Mouse (Mus musculus) CD4-positive, CD25-positive, alpha-beta regulatory T cell, adult 4 months (primary cell): ENCODE measurements around the gene Stox2. TPM values are rescaled to one million over a fixed set of nuclear protein-coding genes. Genes with fewer than 3 reads are reported as not detected.

ENCODE experiments used
- ATAC-seq: one replicate; pipeline ENCODE4 v1.8.0; 2017
- polyA plus RNA-seq, 2 experiments: library from polyadenylated mRNA; unstranded; fragments of 100-300 nt; shearing (Covaris generic); gene quantifications; one replicate each; pipeline ENCODE4 v1.2.1; 2017

The Stox2 gene
- polyA plus RNA-seq, 2 experiments from 2014 or later: 0.16 TPM

GRCm38 (mm10) chr8:47351914-47352701 lies 94.1 kb downstream of the Stox2 start:
- no peak for ATAC-seq

GRCm38 (mm10) chr8:47349082-47349481 lies 97.1 kb downstream of the Stox2 start:
- ATAC-seq: no peak

- no peak for ATAC-seq
These were observed 98.4 kb downstream of the Stox2 start for GRCm38 (mm10) chr8:47347809-47348208.

- no peak for ATAC-seq
These were observed 100.4 kb downstream of the Stox2 start for GRCm38 (mm10) chr8:47345772-47346103.

GRCm38 (mm10) chr8:47345085-47345771 lies 100.9 kb downstream of the Stox2 start:
- ATAC-seq: no peak

GRCm38 (mm10) chr8:47341474-47341873 lies 104.7 kb downstream of the Stox2 start:
- no peak for ATAC-seq

GRCm38 (mm10) chr8:47338691-47339323 lies 107.4 kb downstream of the Stox2 start:
- no peak for ATAC-seq

GRCm38 (mm10) chr8:47336433-47336832 lies 109.7 kb downstream of the Stox2 start:
- no peak for ATAC-seq

- no peak for ATAC-seq
These were observed 110.2 kb downstream of the Stox2 start for GRCm38 (mm10) chr8:47335940-47336339.

- no peak for ATAC-seq
These were observed 111.9 kb downstream of the Stox2 start for GRCm38 (mm10) chr8:47334223-47334757.

GRCm38 (mm10) chr8:47332941-47333340 lies 113.2 kb downstream of the Stox2 start:
- ATAC-seq: no peak

GRCm38 (mm10) chr8:47330982-47331381 lies 115.2 kb downstream of the Stox2 start:
- no peak for ATAC-seq

- ATAC-seq: no peak
These were observed 119.8 kb downstream of the Stox2 start for GRCm38 (mm10) chr8:47326348-47326747.

- ATAC-seq: no peak
These were observed 121.9 kb downstream of the Stox2 start for GRCm38 (mm10) chr8:47324117-47324820.

GRCm38 (mm10) chr8:47321282-47321681 lies 124.9 kb downstream of the Stox2 start:
- no peak for ATAC-seq

- no peak for ATAC-seq
These were observed 125.5 kb downstream of the Stox2 start for GRCm38 (mm10) chr8:47320707-47321106.

GRCm38 (mm10) chr8:47318468-47318867 lies 127.7 kb downstream of the Stox2 start:
- ATAC-seq: no peak

- no peak for ATAC-seq
These were observed 138.0 kb downstream of the Stox2 start for GRCm38 (mm10) chr8:47308176-47308575.

- no peak for ATAC-seq
These were observed 139.8 kb downstream of the Stox2 start for GRCm38 (mm10) chr8:47306372-47306771.

GRCm38 (mm10) chr8:47305880-47306279 lies 140.3 kb downstream of the Stox2 start:
- ATAC-seq: no peak

- no peak for ATAC-seq
These were observed 147.7 kb downstream of the Stox2 start for GRCm38 (mm10) chr8:47298460-47298859.

GRCm38 (mm10) chr8:47289641-47290040 lies 156.5 kb downstream of the Stox2 start:
- ATAC-seq: no peak
